Mouse (Mus musculus) liver, embryonic 14.5 days (tissue): ENCODE measurements around the gene Aqp7. TPM values are rescaled to one million over a fixed set of nuclear protein-coding genes. Genes with fewer than 3 reads are reported as not detected.

Experiments
- ATAC-seq: fragments of 200-750 bp; cut with Nextera tagmentation; 2 replicates; pipeline ENCODE4 v1.8.0; 2017; ENCODE audit warnings: moderate number of reproducible peaks, mild to moderate bottlenecking, moderate library complexity; ENCODE audit not compliant: insufficient read depth
- DNase-seq, 3 experiments: peaks; one replicate each; pipeline ENCODE4 v3.0.0-alpha.2; 2012 to 2013; ENCODE audit warnings: low read depth in 3 of 3, low spot score in 3 of 3
- H3K27ac ChIP-seq: fragments of 300-500 bp; sonication (generic); 2 replicates; pipeline ENCODE4 v1.5.1; 2014; ENCODE audit warnings: moderate library complexity, mild to moderate bottlenecking, control low read depth, inconsistent platforms
- H3K27me3 ChIP-seq: fragments of 300-500 bp; sonication (generic); 2 replicates; pipeline ENCODE4 v1.6.1; 2014; ENCODE audit warnings: mild to moderate bottlenecking, low read length, moderate library complexity; ENCODE audit not compliant: control insufficient read depth, insufficient read depth
- H3K36me3 ChIP-seq: fragments of 300-500 bp; sonication (generic); replicated peaks from 2 replicates; pipeline ENCODE4 v1.6.1; 2014; ENCODE audit warnings: low read depth; ENCODE audit not compliant: control insufficient read depth, insufficient read depth
- H3K4me1 ChIP-seq, 2 experiments: fragments of 200-500 bp in 1 of 2; fragments of 300-500 bp in 1 of 2; sonication (generic) in 1 of 2; replicated peaks; 2 replicates each; pipeline ENCODE4 v1.6.1; 2012 to 2014; ENCODE audit warnings: antibody characterized with exemption in 1 of 2, inconsistent platforms in 1 of 2, low read length in 1 of 2; ENCODE audit not compliant: control insufficient read depth in 2 of 2, insufficient read depth in 2 of 2
- H3K4me2 ChIP-seq: fragments of 300-500 bp; sonication (generic); 2 replicates; pipeline ENCODE4 v1.6.1; 2014; ENCODE audit warnings: low read depth, mild to moderate bottlenecking, control low read depth, moderate library complexity
- H3K4me3 ChIP-seq, 2 experiments: fragments of 200-500 bp in 1 of 2; fragments of 300-500 bp in 1 of 2; sonication (generic) in 1 of 2; 2 replicates each; pipeline ENCODE4 v1.5.1; 2012 to 2014; ENCODE audit warnings: low read depth in 2 of 2, low read length in 2 of 2, mild to moderate bottlenecking in 2 of 2, control low read depth in 1 of 2, inconsistent platforms in 1 of 2, moderate library complexity in 1 of 2; ENCODE audit not compliant: insufficient read depth in 1 of 2
- H3K9ac ChIP-seq: fragments of 300-500 bp; sonication (generic); replicated peaks from 2 replicates; pipeline ENCODE4 v1.6.1; 2014; ENCODE audit warnings: mild to moderate bottlenecking, control low read depth, moderate library complexity
- H3K9me3 ChIP-seq: fragments of 300-500 bp; sonication (generic); 2 replicates; pipeline ENCODE4 v1.6.1; 2016; ENCODE audit warnings: low read length, mixed read lengths; ENCODE audit not compliant: control insufficient read depth
- CTCF ChIP-seq: IDR thresholded peaks from 2 replicates; pipeline ENCODE4 v1.5.1; 2016; ENCODE audit warnings: antibody characterized with exemption, low read depth, control low read depth
- EP300 ChIP-seq: IDR thresholded peaks from 2 replicates; pipeline ENCODE4 v1.6.1; 2016; ENCODE audit warnings: antibody characterized with exemption, low read depth
- WGBS: fragments of 180-500 bp; shearing (Covaris S2); extraction: QIAGEN DNeasy Blood & Tissue Kit; methylation state at CpG from one replicate; pipeline ENCODE4 v1.1.7; 2014; ENCODE audit not compliant: insufficient replicate concordance; 5-methylcytosine and 5-hydroxymethylcytosine counted together
- polyA plus RNA-seq, 2 experiments: library from polyadenylated mRNA; depleted of rRNA in 1 of 2; stranded (reverse) in 1 of 2; unstranded in 1 of 2; fragments of >200 nt; fragmentation: Nextera tagmentation in 1 of 2; extraction: Ambion mirVana in 1 of 2; gene quantifications; 2 replicates each; pipeline versions ENCODE4 v1.2.1 to v1.2.3; 2012 to 2014

Gene Aqp7
- polyA plus RNA-seq (2012; rRNA removed) (1.1 and 1.4 TPM in 2 replicates), polyA plus RNA-seq (2014; fragmentation: Nextera tagmentation; extraction: Ambion mirVana) (0.50 and 0.59 TPM in 2 replicates)

- no peak within 1 kb of the TSS for H3K9ac ChIP-seq
- no peak for ATAC-seq
- DNase-seq, result no peak
Observed at GRCm38 (mm10) chr4:41047524-41048271, at the start of gene Aqp7. Gene Aqp7 (minus strand): TSS chr4:41048139.

DNA sequence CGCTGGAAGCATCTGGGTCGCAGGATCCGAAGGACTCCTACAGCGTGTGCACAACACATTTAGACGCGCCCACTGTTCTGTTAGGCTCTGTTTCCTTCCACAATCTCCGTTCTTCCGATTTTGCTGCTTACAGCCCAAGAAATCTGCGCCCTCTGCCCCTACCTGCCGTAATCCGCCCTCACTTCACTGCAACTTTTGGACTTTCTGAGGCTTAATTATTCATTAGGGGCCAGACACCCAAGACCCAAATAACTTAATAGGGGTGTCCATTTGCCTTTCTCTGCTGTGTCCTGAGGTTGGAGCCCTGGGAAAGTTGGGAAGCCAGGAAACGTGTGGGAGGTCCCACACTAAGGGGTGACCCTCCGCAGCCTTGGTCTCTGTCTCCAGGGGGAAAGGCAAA lies 49.4 kb upstream of the Aqp7 start:
- DNase-seq, result no peak
- Histone ChIP-seq H3K9me3 (no peaks in the 10 kb centered on the region), H3K4me2 (peak overlapping the region; percentile 81), H3K4me3 (peak overlapping the region; percentile 62 to 68), H3K27ac (no peak overlapping the region), H3K4me1 (peaks cover 24 to 28% of the 10 kb centered on the region in 2 experiments), H3K9ac (peak overlapping the region; percentile 59), H3K27me3 (peaks cover 22% of the 10 kb centered on the region), H3K36me3 (no peaks in the 10 kb centered on the region)
- TF ChIP-seq CTCF (no peak), EP300 (no peak)
- ATAC-seq, result no peak
- WGBS, result 39% methylated on average over 13 of the region's 13 CpGs

More at GRCm38 (mm10) chr4:41047524-41048271, at the start of gene Aqp7:
- Histone ChIP-seq H3K4me3 (no peak within 1 kb of the TSS), H3K9me3 (no peaks in the 10 kb centered on the region), H3K27ac (no peak within 1 kb of the TSS), H3K27me3 (no peaks in the 10 kb centered on the region), H3K4me2 (no peak within 1 kb of the TSS), H3K4me1 (0 out of 4 replicates have a peak, but pooled peaks cover 0 to 2% of the 10 kb centered on the region in 2 experiments), H3K36me3 (no peaks in the 10 kb centered on the region)
- 53% methylated on average over 9 of the region's 9 CpGs for WGBS
- TF ChIP-seq EP300 (no peak), CTCF (no peak)

DNA sequence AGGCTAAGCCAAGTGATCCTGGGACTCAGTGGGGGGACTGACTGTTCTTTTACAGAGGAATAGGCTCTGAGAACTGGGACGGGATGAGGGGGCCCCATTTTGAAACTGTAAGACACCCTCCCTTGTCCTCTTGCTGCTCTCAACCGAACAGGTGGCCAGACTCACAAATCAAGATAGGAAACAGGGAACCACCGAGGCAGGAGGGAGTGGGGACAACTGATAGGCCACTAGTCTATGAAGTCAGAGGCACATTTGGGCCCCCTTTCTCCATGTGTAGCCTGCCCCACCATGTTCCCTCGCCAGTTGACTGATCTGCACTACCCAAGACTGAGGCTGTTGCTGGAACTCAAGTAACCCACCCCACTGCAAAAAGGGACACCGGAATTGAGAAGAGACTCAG lies 48.9 kb upstream of the Aqp7 start:
- ATAC-seq, result peak; percentile 77
- Histone ChIP-seq H3K27ac (peak overlapping the region; percentile 41; the same call in 1 of the 2 replicates), H3K9ac (peak overlapping the region; percentile 59), H3K4me1 (peaks cover 24 to 28% of the 10 kb centered on the region in 2 experiments), H3K4me2 (peak overlapping the region; percentile 81), H3K4me3 (peak overlapping the region; percentile 62 to 68), H3K36me3 (no peaks in the 10 kb centered on the region), H3K9me3 (no peaks in the 10 kb centered on the region), H3K27me3 (peaks cover 22% of the 10 kb centered on the region)
- peak; percentile 73 for TF ChIP-seq EP300
- no peak for TF ChIP-seq CTCF
- peak; percentile 56 to 72 (median 64) for DNase-seq
- WGBS, result 15% methylated on average over 5 of the region's 5 CpGs

- Histone ChIP-seq H3K4me1 (peaks cover 24 to 28% of the 10 kb centered on the region in 2 experiments), H3K36me3 (no peaks in the 10 kb centered on the region), H3K9ac (peak overlapping the region; percentile 59), H3K4me3 (peak overlapping the region; percentile 62 to 68), H3K27ac (no peak overlapping the region; the same call in none of the 2 replicates), H3K27me3 (peaks cover 22% of the 10 kb centered on the region), H3K4me2 (peak overlapping the region; percentile 81), H3K9me3 (no peaks in the 10 kb centered on the region)
- no peak for DNase-seq
- TF ChIP-seq EP300 (no peak), CTCF (no peak)
- no peak for ATAC-seq
- 54% methylated on average over 8 of the region's 8 CpGs for WGBS
Observed at GRCm38 (mm10) chr4:41096169-41096568, 48.2 kb upstream of the Aqp7 start.

DNA sequence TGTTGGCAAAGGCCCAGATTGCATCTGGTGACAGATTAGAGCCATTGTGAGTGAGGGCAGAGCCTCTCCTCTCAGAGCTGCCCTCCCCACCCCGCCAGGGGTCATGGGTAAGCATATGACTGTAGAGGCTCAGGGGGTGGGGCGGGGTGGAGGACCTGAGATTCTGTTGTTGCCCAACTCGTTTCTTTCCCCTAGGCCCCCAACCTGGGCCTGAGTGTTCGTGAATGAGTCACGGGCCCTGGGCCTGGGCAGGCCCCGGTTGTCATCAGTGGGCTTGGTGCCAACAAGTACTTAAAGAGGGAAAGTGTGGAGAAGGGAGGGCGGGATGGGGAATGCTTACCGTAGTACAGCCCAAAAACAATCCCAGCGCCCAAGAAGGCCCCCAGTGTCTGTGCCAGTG lies 46.4 kb upstream of the Aqp7 start:
- TF ChIP-seq CTCF (no peak), EP300 (no peak)

More for the DNA sequence above, 46.4 kb upstream of the Aqp7 start:
- no peak overlapping the region for H3K4me3 ChIP-seq
- H3K4me2 ChIP-seq, result no peak overlapping the region
- no peaks in the 10 kb centered on the region for H3K9me3 ChIP-seq
- H3K4me1 ChIP-seq, result peaks cover 36 to 46% of the 10 kb centered on the region in 2 experiments
- 80% methylated on average over 9 of the region's 9 CpGs for WGBS
- H3K9ac ChIP-seq, result no peak overlapping the region
- ATAC-seq (no peak), DNase-seq (no peak)
- H3K36me3 ChIP-seq, result no peaks in the 10 kb centered on the region
- H3K27ac ChIP-seq, result no peak overlapping the region
- H3K27me3 ChIP-seq, result peaks cover 18% of the 10 kb centered on the region
